ENCODE assay signal across 8 mouse cellular contexts in genomic region chr6:29758417-29758816, GRCm38 (mm10). TPM values are rescaled to one million over a fixed set of nuclear protein-coding genes. Genes with fewer than 3 reads are reported as not detected.
DNase-seq lines count a peak whose midpoint lies in the region; ATAC-seq lines count a peak whose summit lies in the region.

No protein-coding gene starts in this region.

- 42% methylated on average over 4 of the region's 4 CpGs for WGBS in embryonic facial prominence, embryonic 10.5 days
- 38% methylated on average over 4 of the region's 4 CpGs for WGBS in lung, embryonic 16.5 days

- H3K36me3 ChIP-seq in embryonic facial prominence, embryonic 10.5 days (replicated peaks), result peaks cover 78% of the 10 kb centered on the region
- peaks cover 19% of the 10 kb centered on the region for H3K36me3 ChIP-seq in lung, embryonic 16.5 days (ENCODE audit: control insufficient read depth, insufficient read depth, low read length)

- ATAC-seq in lung, embryonic 16.5 days (ENCODE audit: low read depth), result peak; percentile 35; the same call in 1 of the 2 replicates

- H3K4me3 ChIP-seq in embryonic facial prominence, embryonic 10.5 days, result no peak overlapping the region
- H3K4me3 ChIP-seq in lung, embryonic 16.5 days (ENCODE audit: low read length), result no peak overlapping the region

- H3K4me1 ChIP-seq in embryonic facial prominence, embryonic 10.5 days, result no peaks in the 10 kb centered on the region
- H3K4me1 ChIP-seq in lung, embryonic 16.5 days (replicated peaks; ENCODE audit: control insufficient read depth, insufficient read depth, low read length), result no peaks in the 10 kb centered on the region

- no peak overlapping the region for H3K27ac ChIP-seq in embryonic facial prominence, embryonic 10.5 days (replicated peaks)
- no peak overlapping the region for H3K27ac ChIP-seq in lung, embryonic 16.5 days (ENCODE audit: low read length)

- no peaks in the 10 kb centered on the region for H3K27me3 ChIP-seq in embryonic facial prominence, embryonic 10.5 days (replicated peaks; ENCODE audit: low read depth, poor library complexity, severe bottlenecking)
- no peaks in the 10 kb centered on the region for H3K27me3 ChIP-seq in lung, embryonic 16.5 days (ENCODE audit: control insufficient read depth, insufficient read depth, low read depth, low read length)

- DNase-seq in CD8-positive naive resting alpha-beta T cell, adult 2 months (ENCODE audit: low read depth in 2 of 2, low spot score in 2 of 2), result peak; percentile 43 to 57
- peak; percentile 86 for DNase-seq in adrenal gland, postnatal 14 days
- DNase-seq in embryonic facial prominence, embryonic 10.5 days (ENCODE audit: low spot score), result peak; percentile 75
- DNase-seq in heart, adult 9 months (ENCODE audit: low spot score in 2 of 2), result peak; percentile 54 to 65
- DNase-seq in kidney, postnatal 4 days, result peak; percentile 76 to 84
- DNase-seq in right cerebral cortex, adult 18-20 months, result peak; percentile 79
- peak; percentile 65 to 68 for DNase-seq in urinary bladder, postnatal 36 days (ENCODE audit: low spot score in 2 of 2)

- H3K4me2 ChIP-seq in lung, embryonic 16.5 days (ENCODE audit: low read depth, low read length), result no peak overlapping the region

- no peaks in the 10 kb centered on the region for H3K9me3 ChIP-seq in embryonic facial prominence, embryonic 10.5 days
- H3K9me3 ChIP-seq in lung, embryonic 16.5 days (ENCODE audit: control insufficient read depth, low read length), result no peaks in the 10 kb centered on the region

- no peak overlapping the region for H3K9ac ChIP-seq in lung, embryonic 16.5 days (ENCODE audit: low read length)

RNA-seq across cellular contexts. Expression of gene Ahcyl2, which starts 9.4 kb away (rescaled TPM):
- total RNA-seq in adrenal gland, postnatal 14 days (2021), result 102 and 103 TPM in 2 replicates
- 12.0 and 14.9 TPM in 2 replicates for polyA plus RNA-seq in embryonic facial prominence, embryonic 10.5 days (2016; fragmentation: Nextera tagmentation; extraction: Ambion mirVana)
- 7.9 and 8.7 TPM in 2 replicates for polyA plus RNA-seq in lung, embryonic 16.5 days (2015; fragmentation: Nextera tagmentation; extraction: Ambion mirVana)

RNA-seq across cellular contexts. Expression of gene Smo, which starts 23.1 kb away (rescaled TPM):
- 43.9 and 45.0 TPM in 2 replicates for total RNA-seq in adrenal gland, postnatal 14 days (2021)
- polyA plus RNA-seq in embryonic facial prominence, embryonic 10.5 days (2016; fragmentation: Nextera tagmentation; extraction: Ambion mirVana), result 56.8 and 60.9 TPM in 2 replicates
- 29.2 and 29.6 TPM in 2 replicates for polyA plus RNA-seq in lung, embryonic 16.5 days (2015; fragmentation: Nextera tagmentation; extraction: Ambion mirVana)
